Mouse (Mus musculus): Measurements from ENCODE around the gene Amz2.
"Not testable (repeated sequence)": the region's sequence is repeated elsewhere in the genome, so short reads cannot be mapped to it uniquely, and the experiment has no call there.

Amz2 gene

DNA sequence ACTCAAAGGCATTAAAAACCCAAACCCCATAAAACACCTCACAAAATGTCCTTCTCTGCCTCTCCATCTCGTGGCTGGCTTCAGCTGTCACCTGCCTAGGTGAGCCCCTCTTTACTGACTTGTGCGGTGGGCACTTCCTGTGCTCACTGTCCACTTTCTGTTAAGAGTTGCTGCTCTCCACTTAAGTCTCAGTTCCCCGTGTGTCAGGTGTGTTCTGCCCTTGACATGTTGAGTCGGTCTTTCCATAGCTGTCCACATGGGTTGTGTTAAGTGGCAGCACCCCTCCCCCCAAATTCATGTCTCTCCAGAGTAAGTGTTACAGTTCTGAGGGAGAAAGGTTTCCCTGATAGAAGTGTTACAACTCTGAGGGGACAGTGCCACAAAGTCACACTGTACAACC lies 66.1 kb downstream of the Amz2 start:
- no peak for DNase-seq (ENCODE audit: extremely low read depth, insufficient read length, low spot score)

GRCm38 (mm10) chr11:109492847-109493464 lies 67.2 kb downstream of the Amz2 start:
- DNase-seq (ENCODE audit: extremely low read depth, insufficient read length, low spot score) = not testable (repeated sequence)

- no peak for DNase-seq (ENCODE audit: extremely low read depth, insufficient read length, low spot score)
Observed at GRCm38 (mm10) chr11:109494890-109495770, 69.4 kb downstream of the Amz2 start.

DNA sequence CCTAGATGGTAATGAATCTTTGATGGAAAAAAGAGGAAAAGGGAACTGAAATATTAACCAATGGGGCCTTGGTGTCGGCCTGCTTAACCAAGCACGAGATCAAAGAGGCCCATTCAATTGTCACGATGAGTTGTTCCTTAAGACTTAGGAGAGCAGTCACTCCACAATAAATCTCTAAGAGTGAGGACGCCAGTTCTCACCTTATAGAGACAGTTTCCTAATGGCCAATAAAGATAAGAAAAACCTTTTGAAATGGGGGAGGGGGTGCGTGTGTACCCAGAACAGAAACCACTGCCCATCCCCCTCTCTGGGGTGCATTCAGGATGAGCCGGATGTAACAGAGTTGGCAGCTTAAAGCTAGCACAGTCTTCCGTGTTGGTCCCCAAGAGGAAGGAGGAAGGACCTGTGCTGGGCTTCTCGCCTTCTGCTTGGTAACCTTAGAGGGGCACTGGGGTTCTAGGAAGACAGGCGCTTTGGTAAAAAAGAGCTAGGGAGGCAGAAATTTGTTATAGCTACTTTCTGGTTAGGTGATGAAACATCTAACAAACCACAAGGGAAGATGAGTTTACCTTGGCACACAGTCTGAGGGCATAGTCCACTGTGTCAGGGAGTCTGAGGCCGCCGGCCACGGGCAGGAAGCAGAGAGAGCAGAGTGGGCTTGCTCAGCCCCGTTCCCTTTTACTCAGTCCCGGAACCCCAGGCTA lies 70.2 kb downstream of the Amz2 start:
- DNase-seq (ENCODE audit: extremely low read depth, insufficient read length, low spot score) = no peak

DNA sequence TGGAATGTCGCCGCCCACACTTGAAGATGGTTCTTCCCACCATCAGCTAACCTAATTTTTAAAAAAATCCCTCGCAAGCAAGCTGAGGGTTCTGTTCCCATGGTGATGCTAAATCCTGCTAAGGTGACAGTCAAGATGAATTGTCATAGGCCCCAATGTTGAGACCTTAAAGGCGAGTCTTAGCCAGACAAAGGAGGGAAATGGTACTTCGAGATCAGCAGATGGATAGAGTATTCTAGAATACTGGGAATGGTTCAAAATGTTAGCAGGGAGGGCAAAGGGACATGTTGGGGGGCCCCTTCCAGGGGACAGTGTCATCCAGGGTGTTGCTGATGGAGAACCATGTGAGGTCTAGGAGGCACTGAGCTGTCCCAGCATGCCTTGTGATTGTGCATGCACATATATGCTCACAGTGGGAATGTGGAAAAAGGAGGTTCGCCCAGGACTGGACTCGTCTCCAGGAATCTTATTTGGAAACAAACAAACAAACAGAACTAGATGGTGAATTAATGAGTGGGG lies 70.8 kb downstream of the Amz2 start:
- DNase-seq (ENCODE audit: extremely low read depth, insufficient read length, low spot score) = no peak

DNA sequence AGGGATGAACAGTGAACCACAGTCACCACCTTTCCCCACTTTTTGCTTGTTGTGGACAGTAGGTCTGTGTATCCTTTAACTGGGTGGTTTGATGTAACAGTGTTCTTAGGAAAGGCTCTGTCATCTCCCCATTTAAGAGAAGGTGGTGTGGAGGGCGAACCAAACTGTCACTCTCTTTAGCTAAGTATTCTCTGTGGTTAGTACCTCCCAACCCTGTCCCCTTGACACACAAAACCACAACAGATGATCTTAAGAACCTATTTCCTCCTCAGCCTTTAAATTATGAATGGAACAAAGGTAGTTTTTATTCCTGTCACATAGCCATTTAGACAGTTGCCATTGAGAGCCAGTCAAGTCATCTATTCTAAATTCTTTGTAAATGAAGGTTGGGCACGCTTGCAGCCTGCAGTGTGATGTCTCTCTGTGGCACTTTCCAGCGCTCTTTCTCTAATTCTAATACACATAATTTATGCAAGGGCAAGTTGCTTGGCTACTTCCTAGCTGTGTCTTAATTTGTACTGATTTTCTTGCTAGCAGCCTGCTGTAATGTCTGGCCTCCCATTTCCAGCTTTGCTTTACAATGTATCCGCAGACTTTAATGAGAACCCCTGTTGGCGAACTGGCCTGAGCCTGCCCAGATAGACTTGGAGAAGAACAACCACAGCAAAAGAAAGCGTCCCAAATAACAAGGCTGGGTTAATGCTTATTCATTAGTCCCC lies 71.4 kb downstream of the Amz2 start:
- no peak for DNase-seq (ENCODE audit: extremely low read depth, insufficient read length, low spot score)

DNA sequence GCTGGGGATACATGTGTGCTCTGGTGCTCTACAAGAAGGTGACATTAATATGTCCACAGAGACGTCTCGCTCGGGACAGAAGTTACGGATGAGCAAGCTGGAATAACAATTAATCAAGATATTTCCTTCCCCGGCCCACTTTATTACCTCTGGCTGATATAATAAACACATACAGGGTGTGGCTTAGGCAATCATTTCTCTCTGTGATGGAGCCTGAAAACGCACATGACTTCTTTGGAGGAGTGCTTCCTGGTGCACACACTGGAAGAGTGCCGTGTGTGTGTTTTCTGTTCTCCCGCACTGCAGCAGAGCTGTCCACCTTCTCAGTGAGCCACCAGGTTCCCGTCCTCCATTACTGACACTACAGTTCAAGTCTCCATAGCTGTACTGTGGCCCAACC lies 72.2 kb downstream of the Amz2 start:
- no peak for DNase-seq (ENCODE audit: extremely low read depth, insufficient read length, low spot score)

GRCm38 (mm10) chr11:109500206-109500605 lies 74.5 kb downstream of the Amz2 start:
- DNase-seq (ENCODE audit: extremely low read depth, insufficient read length, low spot score) = no peak
